Mouse (Mus musculus): ENCODE measurements around the gene Car14. TPM values are rescaled to one million over a fixed set of nuclear protein-coding genes. Genes with fewer than 3 reads are reported as not detected.
"Not testable (repeated sequence)": the region's sequence is repeated elsewhere in the genome, so short reads cannot be mapped to it uniquely, and the experiment has no call there.

Gene Car14
- total RNA-seq, 2 experiments from 2014 or later: not detected

- not testable (repeated sequence) for ATAC-seq (replicated peaks; ENCODE audit: poor library complexity)
These were observed 47.4 kb downstream of the Car14 start for GRCm38 (mm10) chr3:95857050-95857449.

- peak; percentile 7; the same call in 1 of the 2 replicates for ATAC-seq (replicated peaks; ENCODE audit: poor library complexity)
These were observed 48.4 kb downstream of the Car14 start for GRCm38 (mm10) chr3:95856115-95856514.

GRCm38 (mm10) chr3:95855502-95856089, 48.9 kb downstream of the Car14 start, which contains the start of gene Prpf3:
TSS of gene Prpf3 (minus strand) at chr3:95855885.
- ATAC-seq (replicated peaks; ENCODE audit: poor library complexity): peak; percentile 96

- no peak for ATAC-seq (replicated peaks; ENCODE audit: poor library complexity)
These were observed 53.2 kb downstream of the Car14 start for GRCm38 (mm10) chr3:95851317-95851716.

GRCm38 (mm10) chr3:95850611-95851010, 53.9 kb downstream of the Car14 start:
- ATAC-seq (replicated peaks; ENCODE audit: poor library complexity): no peak

Other genes with a start within 250 kb of the Car14 start
- 154 and 191 TPM in 2 replicates for gene Mcl1, start 245.9 kb downstream of the Car14 start, total RNA-seq (2015)
- gene Mcl1, start 245.9 kb downstream of the Car14 start, total RNA-seq (2017): 131 and 135 TPM in 2 replicates
- 0.17 and 1.4 TPM in 2 replicates for gene Adamtsl4, start 216.8 kb downstream of the Car14 start, total RNA-seq (2015)
- gene Adamtsl4, start 216.8 kb downstream of the Car14 start, total RNA-seq (2017): 0.33 TPM in 1 of 2 replicates, not detected in the other
- gene Ecm1, start 165.1 kb downstream of the Car14 start, total RNA-seq (2015): 3.9 and 5.4 TPM in 2 replicates
- gene Ecm1, start 165.1 kb downstream of the Car14 start, total RNA-seq (2017): 0.37 and 1.8 TPM in 2 replicates
- 27.8 and 29.9 TPM in 2 replicates for gene Tars2, start 144.5 kb downstream of the Car14 start, total RNA-seq (2015)
- gene Tars2, start 144.5 kb downstream of the Car14 start, total RNA-seq (2017): 47.3 and 52.2 TPM in 2 replicates
- 51.7 and 59.5 TPM in 2 replicates for gene Rprd2, start 85.8 kb downstream of the Car14 start, total RNA-seq (2015)
- gene Rprd2, start 85.8 kb downstream of the Car14 start, total RNA-seq (2017): 18.9 and 22.5 TPM in 2 replicates
- 41.2 and 56.2 TPM in 2 replicates for gene Prpf3, start 48.8 kb downstream of the Car14 start, total RNA-seq (2015)
- gene Prpf3, start 48.8 kb downstream of the Car14 start, total RNA-seq (2017): 25.7 and 51.2 TPM in 2 replicates
- gene Mrps21, start 33.2 kb downstream of the Car14 start, total RNA-seq (2015): 132 and 147 TPM in 2 replicates
- 382 and 387 TPM in 2 replicates for gene Mrps21, start 33.2 kb downstream of the Car14 start, total RNA-seq (2017)
- 0.56 and 1.3 TPM in 2 replicates for gene Ciart, start 22.4 kb downstream of the Car14 start, total RNA-seq (2015)
- gene Ciart, start 22.4 kb downstream of the Car14 start, total RNA-seq (2017): 2.8 and 3.3 TPM in 2 replicates
- 55.1 and 62.0 TPM in 2 replicates for gene BC028528, start 12.7 kb downstream of the Car14 start, total RNA-seq (2015)
- gene BC028528, start 12.7 kb downstream of the Car14 start, total RNA-seq (2017): 63.3 and 68.9 TPM in 2 replicates
- 30.6 and 30.8 TPM in 2 replicates for gene Aph1a, start 10.7 kb downstream of the Car14 start, total RNA-seq (2015)
- 34.9 and 35.1 TPM in 2 replicates for gene Aph1a, start 10.7 kb downstream of the Car14 start, total RNA-seq (2017)
- gene Anp32e, start 24.6 kb upstream of the Car14 start, total RNA-seq (2015): 101 and 132 TPM in 2 replicates
- gene Anp32e, start 24.6 kb upstream of the Car14 start, total RNA-seq (2017): 384 and 526 TPM in 2 replicates
- 22.1 and 25.9 TPM in 2 replicates for gene Plekho1, start 91.3 kb upstream of the Car14 start, total RNA-seq (2015)
- gene Plekho1, start 91.3 kb upstream of the Car14 start, total RNA-seq (2017): 24.7 and 25.1 TPM in 2 replicates
- 26.3 and 28.4 TPM in 2 replicates for gene Vps45, start 153.8 kb upstream of the Car14 start, total RNA-seq (2015)
- gene Vps45, start 153.8 kb upstream of the Car14 start, total RNA-seq (2017): 10.9 and 12.6 TPM in 2 replicates
- 3.0 and 3.2 TPM in 2 replicates for gene Otud7b, start 199.8 kb upstream of the Car14 start, total RNA-seq (2015)
- gene Otud7b, start 199.8 kb upstream of the Car14 start, total RNA-seq (2017): 4.9 and 12.7 TPM in 2 replicates

Data from megakaryocyte progenitor cell, adult 5-6 weeks (primary cell).